Mouse (Mus musculus): Measurements from ENCODE around the gene Cxcl14.

The Cxcl14 gene

DNA sequence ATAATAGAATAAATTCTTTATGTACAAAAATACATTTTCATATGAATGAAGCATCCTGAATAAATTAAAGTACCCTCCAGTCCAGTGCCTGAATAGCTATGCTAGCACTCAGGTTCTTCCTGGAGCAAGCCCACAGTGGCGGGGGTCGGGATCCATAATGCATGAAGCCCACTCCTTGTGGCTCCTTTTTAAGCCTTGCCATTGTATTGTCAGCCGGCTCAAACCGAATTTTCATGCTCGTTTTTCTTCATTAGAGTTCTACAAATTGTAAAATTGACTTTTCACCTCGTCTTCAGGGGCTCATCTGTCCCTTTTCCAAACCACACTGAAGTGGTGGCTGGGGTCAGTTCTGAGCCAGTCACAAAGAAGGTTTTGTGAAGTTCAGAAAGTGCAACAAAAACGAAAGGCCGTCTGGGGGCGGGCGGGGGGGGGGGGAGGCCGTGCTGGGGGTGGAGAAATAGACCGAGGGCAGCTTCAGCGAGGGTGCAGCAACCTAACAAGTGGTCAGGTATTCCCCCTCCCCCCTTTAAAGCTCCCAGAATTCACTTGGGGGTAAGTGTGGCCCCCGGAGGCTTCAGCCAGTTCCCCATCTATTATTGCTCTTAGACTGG is 45.7 kb downstream of the Cxcl14 start:
- DNase-seq: no peak

DNA sequence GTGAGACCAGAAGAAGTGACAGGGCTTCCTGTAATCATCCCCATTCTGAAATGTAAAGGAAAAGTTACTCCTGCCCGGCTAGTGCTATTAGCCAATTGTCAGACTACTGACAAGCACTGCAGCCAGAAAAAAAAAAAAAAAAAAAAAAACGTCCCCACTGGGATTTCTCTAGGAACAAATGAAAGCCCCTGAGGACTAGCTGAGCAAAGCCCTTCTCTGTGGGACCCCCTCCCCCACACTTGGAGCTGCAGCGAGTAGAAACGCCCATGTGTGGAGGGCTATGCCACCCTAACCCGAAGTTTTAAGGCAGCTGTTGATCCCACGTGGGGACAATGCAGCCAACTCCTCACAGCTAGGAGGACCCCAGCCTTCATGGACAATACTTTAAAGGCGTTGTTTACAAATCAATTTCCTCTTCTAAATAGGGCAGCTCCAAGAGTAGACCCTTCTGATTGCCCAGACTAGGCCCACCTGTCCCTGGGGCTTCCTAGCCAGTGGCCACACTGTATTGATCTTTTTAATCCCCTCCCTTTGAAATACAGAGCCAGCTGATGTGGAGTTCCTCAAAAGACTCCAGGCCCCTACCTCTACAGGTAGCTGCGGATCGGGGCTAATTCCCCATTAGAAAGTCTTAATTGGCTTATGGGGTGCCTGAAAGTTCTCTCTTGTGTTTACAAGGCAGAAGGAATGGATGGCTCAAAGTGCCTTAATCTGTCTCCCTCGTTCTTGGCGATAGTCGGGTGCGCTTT is 46.6 kb downstream of the Cxcl14 start:
- DNase-seq: no peak

GRCm38 (mm10) chr13:56243104-56243503 is 53.2 kb downstream of the Cxcl14 start:
- no peak for DNase-seq

GRCm38 (mm10) chr13:56240012-56240770 is 56.2 kb downstream of the Cxcl14 start:
- no peak for DNase-seq
